Comparison of ENCODE assay signal across 9 mouse cellular contexts in genomic region chr4:155468952-155469351, GRCm38 (mm10). TPM values are rescaled to one million over a fixed set of nuclear protein-coding genes. Genes with fewer than 3 reads are reported as not detected.
DNase-seq lines count a peak whose midpoint lies in the region; ATAC-seq and TF ChIP-seq lines count a peak whose summit lies in the region.
"Had no signal": no experiment of that assay in that cellular context is flagged by ENCODE, and none has a peak within 500 bp of the region (broad histone marks: within the 10 kb centered on the region; RNA-seq: fewer than 3 reads in every experiment).

Gene Tmem52, plus strand, starts transcription at chr4:155469114.

- ATAC-seq in intestine, embryonic 15.5 days, result peak; percentile 70
- ATAC-seq in liver, postnatal 0 days, result peak; percentile 62

- peak; percentile 27 to 43 for DNase-seq in cerebellum, postnatal 10 days
- no peak for DNase-seq in cerebellum, postnatal 36 days
- DNase-seq in gastrocnemius, postnatal 25 days, result peak; percentile 86
- DNase-seq in liver, postnatal 0 days, result peak; percentile 67
- DNase-seq in right cerebral cortex, postnatal 25 days, result no peak

- peaks cover 5% of the 10 kb centered on the region; the same call in 1 of the 2 replicates for H3K4me1 ChIP-seq in bone marrow macrophage, adult 2 months (ENCODE audit: control insufficient read depth, insufficient read depth, low read length)
- H3K4me1 ChIP-seq in intestine, embryonic 15.5 days (replicated peaks), result no peaks in the 10 kb centered on the region; the same call in 1 of the 2 replicates
- 0 out of 2 replicates have a peak, but pooled peaks cover 5% of the 10 kb centered on the region for H3K4me1 ChIP-seq in liver, postnatal 0 days (ENCODE audit: insufficient read depth)
- peaks cover 10% of the 10 kb centered on the region for H3K4me1 ChIP-seq in small intestine, adult 2 months (ENCODE audit: control insufficient read depth, insufficient read depth, insufficient read length, low read length)

- no peak for TF ChIP-seq POLR2A in bone marrow macrophage, adult 2 months (IDR thresholded peaks at IDR 0.05; ENCODE audit: borderline replicate concordance, low read depth, low read length)
- no peak for TF ChIP-seq POLR2A in small intestine, adult 2 months (IDR thresholded peaks at IDR 0.05; ENCODE audit: low read depth, low read length)

- peak within 1 kb of the TSS; percentile 68 for H3K4me2 ChIP-seq in intestine, embryonic 15.5 days (replicated peaks)
- peak within 1 kb of the TSS; percentile 66 for H3K4me2 ChIP-seq in liver, postnatal 0 days (ENCODE audit: low read depth, low read length)

- H3K9ac ChIP-seq in intestine, embryonic 15.5 days, result peak within 1 kb of the TSS; percentile 26; the same call in 1 of the 2 replicates
- no peak within 1 kb of the TSS; the same call in 1 of the 2 replicates for H3K9ac ChIP-seq in liver, postnatal 0 days (replicated peaks)

- no peaks in the 10 kb centered on the region for H3K9me3 ChIP-seq in intestine, embryonic 15.5 days
- H3K9me3 ChIP-seq in liver, postnatal 0 days (ENCODE audit: low read length), result no peaks in the 10 kb centered on the region

- TF ChIP-seq CTCF in bone marrow macrophage, adult 2 months (IDR thresholded peaks at IDR 0.05; ENCODE audit: low read depth, low read length), result no peak
- TF ChIP-seq CTCF in liver, postnatal 0 days (IDR thresholded peaks at IDR 0.05; ENCODE audit: low read depth), result no peak
- no peak for TF ChIP-seq CTCF in small intestine, adult 2 months (IDR thresholded peaks at IDR 0.05; ENCODE audit: extremely low read depth, insufficient read length, insufficient replicate concordance, low read depth, low read length)

- H3K27ac ChIP-seq in bone marrow macrophage, adult 2 months (ENCODE audit: insufficient read depth, low read depth, low read length), result no peak within 1 kb of the TSS
- no peak within 1 kb of the TSS for H3K27ac ChIP-seq in intestine, embryonic 15.5 days
- H3K27ac ChIP-seq in liver, postnatal 0 days (ENCODE audit: low read depth), result no peak within 1 kb of the TSS
- no peak within 1 kb of the TSS for H3K27ac ChIP-seq in small intestine, adult 2 months (ENCODE audit: insufficient read depth, low read depth, low read length)

- no peaks in the 10 kb centered on the region for H3K36me3 ChIP-seq in intestine, embryonic 15.5 days
- H3K36me3 ChIP-seq in liver, postnatal 0 days (replicated peaks; ENCODE audit: insufficient read depth, low read length), result no peaks in the 10 kb centered on the region
- H3K36me3 ChIP-seq in small intestine, adult 2 months (ENCODE audit: control insufficient read depth, insufficient read depth, low read length), result no peaks in the 10 kb centered on the region

- no peak for TF ChIP-seq EP300 in liver, postnatal 0 days (IDR thresholded peaks at IDR 0.05; ENCODE audit: low read depth)

- H3K27me3 ChIP-seq in intestine, embryonic 15.5 days (replicated peaks), result no peaks in the 10 kb centered on the region
- H3K27me3 ChIP-seq in liver, postnatal 0 days (ENCODE audit: insufficient read depth, low read length), result peaks cover 6% of the 10 kb centered on the region; the same call in 1 of the 2 replicates
- no peaks in the 10 kb centered on the region for H3K27me3 ChIP-seq in small intestine, adult 2 months (ENCODE audit: control insufficient read depth, insufficient read depth, low read length)

- WGBS in intestine, embryonic 15.5 days, result 10% methylated on average over 21 of the region's 21 CpGs
- 14% methylated on average over 19 of the region's 21 CpGs for WGBS in liver, postnatal 0 days (ENCODE audit: insufficient replicate concordance)
- 5% methylated on average over 21 of the region's 21 CpGs for WGBS in small intestine, adult 2 months

- H3K4me3 ChIP-seq in bone marrow macrophage, adult 2 months (ENCODE audit: insufficient read depth, low read length), result peak within 1 kb of the TSS; percentile 34
- peak within 1 kb of the TSS; percentile 37 for H3K4me3 ChIP-seq in intestine, embryonic 15.5 days (replicated peaks)
- peak within 1 kb of the TSS; percentile 36 for H3K4me3 ChIP-seq in liver, postnatal 0 days (ENCODE audit: low read depth, low read length)
- H3K4me3 ChIP-seq in small intestine, adult 2 months (ENCODE audit: low read depth, low read length), result peak within 1 kb of the TSS; percentile 51

RNA-seq across cellular contexts. Expression of gene Tmem52, which starts in this region (rescaled TPM):
- polyA plus RNA-seq in bone marrow macrophage, adult 2 months (2012; ENCODE audit: insufficient read depth, insufficient read length, missing spikeins), result not detected in 2 replicates
- total RNA-seq in gastrocnemius, postnatal 25 days (2021), result 100 to 1,000 TPM; 262 to 263 TPM
- 2.1 and 2.2 TPM in 2 replicates for polyA plus RNA-seq in intestine, embryonic 15.5 days (2015; fragmentation: Nextera tagmentation; extraction: Ambion mirVana)
- 0.15 and 2.0 TPM in 2 replicates for polyA plus RNA-seq in liver, postnatal 0 days (2015; fragmentation: Nextera tagmentation; extraction: Ambion mirVana)
- polyA plus RNA-seq in small intestine, adult 2 months (2012; rRNA removed), result 0.69 and 2.1 TPM in 2 replicates
- polyA plus RNA-seq: C2C12 had no signal

Comparison
In these comparisons a context has a peak if more than half of its experiments do, and no peak if none do; other contexts are left out.
1. DNase-seq: peak in cerebellum, postnatal 10 days (2 of 2), gastrocnemius, postnatal 25 days (single experiment) and liver, postnatal 0 days (single experiment); none in cerebellum, postnatal 36 days (0 of 2) and right cerebral cortex, postnatal 25 days (single experiment).
2. Peak in every context shown above with its lines, with median percentiles within 50 percentile points of each other: H3K4me3 ChIP-seq.